Mouse (Mus musculus) spleen, postnatal 10 days (tissue): ENCODE data around the gene Lin7b.
"Not testable (repeated sequence)": the region's sequence is repeated elsewhere in the genome, so short reads cannot be mapped to it uniquely, and the experiment has no call there.

Experiments
- DNase-seq, 2 experiments: peaks; one replicate each; pipeline ENCODE4 v3.0.0; 2021 to 2022; ENCODE audit warnings: low spot score in 2 of 2

The Lin7b gene

DNA sequence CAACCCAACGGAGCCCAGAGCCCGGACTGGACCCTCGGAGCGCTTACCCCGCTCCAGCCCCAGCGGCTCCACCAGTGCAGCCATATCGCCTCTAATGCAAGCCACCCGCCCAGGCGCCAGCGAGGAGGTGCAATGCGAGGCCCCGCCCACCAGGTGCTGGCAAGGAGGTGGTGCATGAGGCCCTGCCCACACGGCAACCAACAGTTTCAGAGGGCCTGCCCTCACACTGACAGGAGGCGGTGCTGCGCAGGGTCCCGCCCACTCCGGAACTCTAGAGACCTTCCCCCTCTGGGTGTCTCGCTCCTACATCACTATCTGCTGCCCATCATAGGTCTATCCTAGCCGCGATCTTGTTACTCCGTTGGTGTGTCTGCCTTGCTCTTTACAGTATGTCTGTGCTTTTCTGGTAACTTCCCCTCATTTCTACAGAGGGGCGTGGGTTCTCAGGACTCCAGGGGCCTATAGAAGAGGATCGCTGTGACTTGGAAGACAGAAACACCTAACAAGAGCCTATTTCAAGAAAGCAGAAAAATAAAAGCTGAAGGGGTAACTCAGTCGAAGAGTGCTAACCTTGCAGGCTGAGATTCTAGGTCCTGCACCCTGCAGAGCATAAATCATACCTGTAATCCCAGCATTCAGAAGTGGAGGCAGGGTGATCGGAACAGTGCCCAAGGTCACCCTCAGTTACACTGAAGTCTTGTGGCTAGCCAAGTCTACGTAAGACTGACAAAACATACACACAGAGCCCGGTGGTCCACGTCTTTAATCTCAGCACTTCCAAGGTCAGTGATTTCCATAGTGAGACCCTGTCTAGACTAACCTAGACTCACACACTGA is at the start of gene Lin7b:
Lin7b (minus strand) TSS at position 109 of the 837 bp plus-strand sequence.
- DNase-seq: peak; percentile 75 to 94

DNA sequence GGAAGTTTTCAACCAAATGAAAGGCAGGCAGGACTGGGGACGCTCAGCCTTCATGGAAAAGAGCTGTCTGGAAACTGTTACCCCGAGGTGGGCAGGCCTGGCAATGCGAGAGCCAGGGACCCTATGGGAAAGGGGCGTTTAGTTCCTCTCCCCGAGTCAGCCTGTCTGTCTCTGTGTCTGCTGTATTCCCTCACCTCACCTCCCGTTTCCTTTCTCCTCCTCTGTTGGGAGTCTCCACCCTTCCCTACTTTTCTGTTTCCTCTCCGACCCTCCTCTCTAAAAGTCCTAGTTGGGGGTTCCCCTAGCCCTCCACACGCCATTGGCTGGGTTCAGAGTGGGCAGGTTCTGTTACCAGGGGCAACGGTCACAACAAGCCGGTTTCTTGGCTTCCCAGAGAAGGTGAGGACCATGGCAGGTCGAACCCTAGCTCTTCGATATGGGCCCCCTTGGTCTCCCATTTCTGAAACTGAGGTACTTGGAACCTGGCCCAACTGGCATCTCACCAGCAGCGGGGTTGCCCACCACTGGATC is 47.6 kb upstream of the Lin7b start:
- no peak for DNase-seq

DNA sequence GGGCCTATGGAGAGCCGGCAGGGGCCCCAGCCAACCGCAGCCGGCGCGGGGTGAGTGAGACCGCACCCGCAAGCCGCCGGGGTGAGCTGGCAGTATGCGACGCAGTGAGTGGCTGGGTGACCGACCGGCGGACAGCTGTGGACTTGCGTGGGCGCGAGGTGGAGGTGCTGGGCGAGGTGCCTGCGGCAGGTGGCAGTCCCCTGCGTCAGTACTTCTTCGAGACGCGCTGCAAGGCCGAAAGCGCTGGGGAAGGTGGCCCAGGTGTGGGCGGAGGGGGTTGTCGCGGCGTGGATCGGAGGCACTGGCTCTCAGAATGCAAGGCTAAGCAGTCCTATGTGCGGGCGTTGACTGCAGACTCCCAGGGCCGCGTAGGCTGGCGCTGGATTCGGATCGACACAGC is 45.3 kb upstream of the Lin7b start:
- no peak for DNase-seq

DNA sequence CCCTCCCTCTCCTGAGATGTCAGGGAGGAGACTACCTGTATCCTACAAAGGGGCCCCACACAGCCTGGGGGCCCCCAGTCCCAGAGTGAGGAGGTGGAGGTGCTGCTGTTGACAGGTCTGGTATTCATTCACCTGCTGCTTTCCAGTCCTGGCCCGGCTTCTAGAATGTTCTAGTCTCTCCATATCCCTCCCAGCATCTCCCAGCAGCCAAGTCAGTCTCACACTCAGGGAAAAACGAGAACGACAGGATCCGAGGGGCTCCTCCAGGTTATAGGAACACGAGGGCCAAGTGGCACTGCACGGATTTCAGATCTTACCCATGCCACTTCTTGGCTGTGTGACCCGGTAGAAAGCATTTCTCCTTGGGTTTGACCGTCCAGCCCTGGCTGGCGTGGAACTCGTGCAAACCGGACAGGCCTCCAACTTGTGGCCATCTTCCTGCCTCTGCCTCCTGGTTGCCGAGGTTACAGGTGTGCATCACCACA is 44.4 kb upstream of the Lin7b start:
- DNase-seq: no peak

DNA sequence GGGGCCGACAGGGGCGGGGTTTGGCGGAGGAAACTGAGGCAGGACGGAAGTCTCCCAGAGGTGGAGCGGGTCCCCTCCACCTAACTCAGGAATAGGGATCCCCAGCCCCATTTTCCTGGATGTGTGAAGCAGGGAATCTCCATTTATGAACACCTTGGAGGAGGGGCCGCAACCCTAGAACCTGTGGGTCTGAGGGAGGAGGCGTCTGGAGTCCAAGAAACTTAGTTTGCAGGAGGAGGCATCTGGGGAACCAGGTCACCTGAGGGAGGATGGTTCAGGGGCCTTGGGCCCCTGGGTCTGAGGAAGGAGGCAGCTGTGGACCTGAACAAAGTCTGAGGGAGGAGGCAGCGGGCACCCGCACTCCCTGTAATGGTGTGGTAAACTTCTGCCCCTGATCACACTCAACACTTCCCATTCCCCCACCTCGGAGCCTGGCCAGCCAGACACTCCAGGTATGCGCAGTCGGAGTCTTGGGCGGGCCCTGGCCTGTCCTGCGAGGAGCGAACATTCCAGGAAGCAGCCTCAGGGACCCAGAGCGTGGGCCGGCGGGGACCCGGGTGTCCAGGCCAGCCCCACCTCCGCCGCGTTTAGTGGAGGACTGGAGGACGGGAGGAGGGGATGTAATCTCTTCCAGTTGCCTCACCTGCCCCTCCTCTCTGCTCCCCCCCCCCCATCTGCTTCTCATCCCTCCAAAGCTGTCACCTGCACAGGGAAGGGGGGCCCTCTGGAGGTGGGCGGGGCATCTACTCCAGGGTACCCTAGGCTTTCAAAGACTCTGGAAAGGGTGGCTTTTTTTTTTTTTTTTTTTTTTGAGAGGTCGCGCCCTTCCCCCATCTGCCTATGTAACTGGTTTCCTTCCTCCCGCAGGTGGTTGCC is 43.7 kb upstream of the Lin7b start:
- no peak for DNase-seq

DNA sequence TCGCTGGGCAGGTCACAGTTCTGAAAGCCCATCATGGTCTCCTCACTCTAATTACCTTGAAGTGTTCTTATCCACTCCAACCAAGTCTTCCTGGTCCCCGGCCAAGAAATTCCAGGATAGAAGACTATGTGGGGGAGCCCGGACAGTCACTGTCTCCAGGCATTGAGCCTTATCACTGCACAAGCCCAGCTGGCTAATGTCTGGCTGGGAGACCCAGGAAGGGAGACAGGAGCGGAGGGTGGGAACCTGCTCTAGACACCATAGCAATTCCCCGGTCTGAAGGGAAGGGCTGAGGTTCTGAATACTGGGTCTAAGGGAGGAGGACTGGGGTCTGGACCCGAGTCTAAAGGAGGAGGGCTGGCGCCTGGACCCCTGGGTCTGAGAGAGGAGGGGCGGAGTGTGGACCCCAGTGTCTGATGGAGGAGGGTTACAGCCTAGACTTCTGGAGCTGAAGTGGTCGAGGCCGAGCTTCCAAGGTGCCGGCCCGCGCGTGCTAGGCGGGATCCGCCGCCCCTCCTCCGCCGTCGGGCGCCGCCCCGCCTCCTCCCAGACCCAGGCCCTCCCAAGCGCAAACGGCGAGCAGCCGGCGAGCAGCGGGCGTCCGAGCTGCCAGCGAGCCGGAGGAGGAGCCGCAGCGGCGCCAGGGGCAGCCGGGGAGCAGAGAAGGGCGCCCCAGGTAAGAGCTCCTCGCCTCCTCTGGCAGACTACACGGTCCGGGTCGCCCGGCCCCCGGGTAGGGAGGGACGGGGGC is 42.9 kb upstream of the Lin7b start, which contains the start of gene Ntf5:
Ntf5 (plus strand) TSS at position 583 of the 751 bp plus-strand sequence.
- DNase-seq: no peak

DNA sequence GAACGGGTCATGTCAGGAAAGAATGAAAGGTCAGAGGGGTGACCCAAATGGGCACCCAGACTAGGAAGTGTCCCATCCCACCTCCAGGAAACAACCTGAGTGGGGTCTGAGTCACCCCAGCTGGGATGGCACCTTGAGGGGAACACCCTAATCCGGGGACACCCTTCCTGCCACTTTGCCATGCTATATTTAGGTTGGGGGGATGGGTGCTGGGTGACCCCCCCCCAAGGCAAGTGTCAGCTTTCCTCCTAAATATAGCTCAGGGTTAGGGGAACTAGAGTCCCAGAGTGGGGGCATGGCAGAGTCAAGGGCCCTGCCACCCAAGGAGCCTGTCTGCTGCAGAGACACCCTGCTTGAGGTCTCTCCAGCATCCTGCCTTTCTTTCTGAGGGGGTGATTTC is 42.0 kb upstream of the Lin7b start:
- no peak for DNase-seq

DNA sequence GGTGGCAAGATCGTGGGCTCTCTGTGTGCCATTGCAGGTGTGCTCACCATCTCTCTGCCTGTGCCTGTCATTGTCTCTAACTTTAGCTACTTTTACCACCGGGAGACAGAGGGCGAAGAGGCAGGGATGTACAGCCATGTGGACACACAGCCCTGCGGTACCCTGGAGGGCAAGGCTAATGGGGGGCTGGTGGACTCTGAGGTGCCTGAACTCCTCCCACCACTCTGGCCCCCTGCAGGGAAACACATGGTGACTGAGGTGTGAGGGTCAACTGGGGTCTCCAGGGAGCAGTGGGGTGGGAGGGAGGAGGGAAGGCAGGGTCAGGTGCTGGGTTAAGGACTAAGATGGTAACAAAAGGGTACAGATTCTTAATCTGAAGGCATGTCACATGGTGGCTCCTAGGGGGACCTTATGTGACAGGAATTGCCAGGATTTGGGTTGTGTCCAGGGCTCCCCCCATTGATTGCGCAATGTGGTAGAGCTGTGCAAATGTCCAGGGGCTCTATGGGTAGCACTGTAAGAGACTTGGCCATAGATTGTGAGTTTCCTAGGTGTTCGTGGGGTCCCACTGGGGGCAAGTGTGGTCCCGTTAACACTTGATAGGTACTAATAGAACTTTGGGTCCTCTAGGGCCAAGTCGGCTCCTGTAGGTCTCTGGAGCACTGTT is 39.2 kb upstream of the Lin7b start:
- no peak for DNase-seq

DNA sequence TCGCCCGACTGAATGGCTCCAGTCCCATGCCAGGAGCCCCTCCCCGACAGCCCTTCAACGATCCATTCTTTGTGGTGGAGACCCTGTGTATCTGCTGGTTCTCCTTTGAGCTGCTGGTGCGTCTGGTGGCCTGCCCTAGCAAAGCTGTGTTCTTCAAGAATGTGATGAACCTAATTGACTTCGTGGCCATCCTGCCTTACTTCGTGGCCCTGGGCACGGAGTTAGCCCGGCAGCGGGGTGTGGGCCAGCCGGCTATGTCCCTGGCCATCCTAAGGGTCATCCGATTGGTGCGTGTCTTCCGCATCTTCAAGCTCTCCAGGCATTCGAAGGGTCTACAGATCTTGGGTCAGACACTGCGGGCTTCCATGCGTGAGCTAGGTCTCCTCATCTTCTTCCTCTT is 38.6 kb upstream of the Lin7b start:
- DNase-seq: no peak

DNA sequence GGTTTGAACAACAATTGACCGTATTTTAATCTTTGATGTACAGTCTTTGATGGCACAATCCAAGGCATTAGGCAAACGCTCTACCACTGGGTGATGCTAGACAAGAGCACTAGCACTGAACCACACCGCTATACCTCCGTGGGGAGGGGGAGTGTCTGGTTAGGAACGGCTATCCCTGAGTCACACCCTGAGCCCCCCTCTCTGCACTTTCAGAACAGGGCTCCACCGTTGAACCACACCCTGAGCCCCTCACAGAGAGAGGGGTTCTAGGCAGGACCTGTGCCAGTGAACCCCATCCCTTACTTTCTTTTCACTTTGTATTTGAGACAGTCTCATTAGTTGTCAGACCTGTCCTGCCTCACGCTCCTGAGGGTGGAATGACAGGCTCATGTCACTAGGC is 38.0 kb upstream of the Lin7b start:
- DNase-seq: no peak

DNA sequence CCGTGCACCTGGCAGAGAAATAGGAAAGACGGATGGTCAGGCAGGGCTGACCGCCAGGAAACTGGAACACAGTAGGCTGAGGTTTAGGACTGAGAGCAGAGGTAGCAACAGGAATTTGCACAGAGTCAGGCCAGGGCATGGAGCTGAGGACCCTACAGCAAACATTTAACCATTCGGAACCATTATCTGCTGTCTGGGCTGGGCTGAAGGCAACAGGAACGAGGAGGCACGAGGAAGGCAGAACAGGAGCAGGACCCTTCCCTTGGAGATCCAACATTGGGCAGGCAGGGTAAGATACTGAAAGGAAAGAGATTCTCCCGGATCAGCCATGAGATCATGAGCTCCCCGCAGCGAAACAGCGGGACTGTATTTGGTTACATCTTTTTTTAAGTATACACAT is 37.5 kb upstream of the Lin7b start:
- no peak for DNase-seq

DNA sequence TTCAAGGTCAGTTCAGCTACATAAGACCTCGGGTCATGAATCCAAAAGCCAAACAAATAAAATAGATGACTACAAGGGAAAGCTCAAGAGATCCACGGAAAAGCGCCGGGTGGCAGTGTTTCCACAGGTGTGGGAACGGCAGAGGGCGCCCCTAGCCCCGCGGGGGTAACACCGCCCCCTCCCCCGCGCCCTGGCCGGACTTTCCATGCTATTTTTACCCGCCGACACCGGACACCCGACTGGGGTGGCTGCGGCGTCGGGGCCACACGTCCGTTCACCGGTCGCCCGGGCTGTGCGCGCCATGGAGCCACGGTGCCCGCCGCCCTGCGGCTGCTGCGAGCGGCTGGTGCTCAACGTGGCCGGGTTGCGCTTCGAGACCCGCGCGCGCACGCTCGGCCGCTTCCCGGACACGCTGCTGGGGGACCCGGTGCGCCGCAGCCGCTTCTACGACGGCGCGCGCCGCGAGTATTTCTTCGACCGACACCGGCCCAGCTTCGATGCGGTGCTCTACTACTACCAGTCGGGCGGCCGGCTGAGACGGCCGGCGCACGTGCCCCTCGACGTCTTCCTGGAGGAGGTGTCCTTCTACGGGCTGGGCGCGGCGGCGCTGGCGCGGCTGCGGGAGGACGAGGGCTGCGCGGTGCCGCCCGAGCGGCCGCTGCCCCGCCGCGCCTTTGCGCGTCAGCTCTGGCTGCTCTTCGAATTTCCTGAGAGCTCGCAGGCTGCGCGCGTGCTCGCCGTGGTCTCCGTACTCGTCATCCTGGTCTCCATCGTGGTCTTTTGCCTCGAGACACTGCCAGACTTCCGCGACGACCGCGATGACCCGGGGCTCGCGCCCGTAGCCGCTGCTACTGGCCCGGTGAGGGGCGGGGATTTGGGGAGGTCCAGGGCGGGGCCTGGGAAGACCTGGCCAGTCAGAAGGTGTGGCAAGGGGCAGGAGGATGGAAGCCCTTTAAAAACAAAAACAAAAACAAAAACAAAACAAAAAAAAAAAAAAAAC is 36.1 kb upstream of the Lin7b start:
- no peak for DNase-seq

DNA sequence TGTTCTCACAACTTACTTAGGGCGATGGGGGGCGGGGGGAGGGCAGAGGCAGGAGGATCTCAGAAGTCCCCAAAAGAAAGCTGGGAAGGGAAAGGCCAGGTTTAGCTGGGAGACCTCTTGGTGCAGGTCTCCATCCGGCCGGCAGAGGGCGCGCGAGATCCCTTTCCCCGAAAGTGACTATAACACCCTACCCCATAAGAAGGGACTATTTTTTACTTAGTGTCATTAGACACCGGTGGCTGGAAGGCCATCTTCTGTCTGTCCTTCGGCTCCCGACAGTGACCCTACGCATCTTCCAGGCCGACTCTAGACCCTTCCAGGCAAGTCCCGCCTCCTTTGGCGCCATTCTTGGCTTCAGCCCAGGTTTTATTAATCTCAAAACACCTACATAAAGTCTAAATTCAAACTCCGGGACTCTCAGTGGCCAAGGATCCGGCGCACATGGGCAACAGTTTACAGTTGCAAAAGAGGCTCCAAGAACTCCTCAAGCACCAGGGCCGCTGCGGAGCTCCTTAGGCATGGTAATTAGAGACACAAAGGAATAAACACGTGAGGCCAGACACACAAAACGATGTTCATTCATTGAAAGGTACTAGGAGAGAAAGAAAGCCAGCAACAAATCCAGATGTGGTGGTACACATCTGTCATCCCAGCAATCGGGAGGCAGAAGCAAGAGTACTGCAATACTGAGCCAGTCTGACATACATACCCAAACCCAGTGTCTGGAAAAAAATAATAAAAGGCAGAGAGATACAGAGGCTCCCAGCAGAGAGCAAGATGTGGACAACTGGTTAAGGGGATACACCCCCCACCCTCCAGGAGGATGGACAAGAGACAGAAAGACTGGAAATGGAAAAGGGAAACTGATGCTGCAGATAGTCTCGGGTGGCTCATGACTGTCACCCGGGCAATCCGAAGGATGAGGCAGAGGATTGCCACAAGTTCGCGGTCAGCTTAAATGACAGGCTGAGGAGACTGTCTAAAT is 35.0 kb upstream of the Lin7b start, which contains the start of gene Kcna7:
Kcna7 (plus strand) TSS at position 563 of the 985 bp plus-strand sequence.
- DNase-seq: peak; percentile 74 to 86

DNA sequence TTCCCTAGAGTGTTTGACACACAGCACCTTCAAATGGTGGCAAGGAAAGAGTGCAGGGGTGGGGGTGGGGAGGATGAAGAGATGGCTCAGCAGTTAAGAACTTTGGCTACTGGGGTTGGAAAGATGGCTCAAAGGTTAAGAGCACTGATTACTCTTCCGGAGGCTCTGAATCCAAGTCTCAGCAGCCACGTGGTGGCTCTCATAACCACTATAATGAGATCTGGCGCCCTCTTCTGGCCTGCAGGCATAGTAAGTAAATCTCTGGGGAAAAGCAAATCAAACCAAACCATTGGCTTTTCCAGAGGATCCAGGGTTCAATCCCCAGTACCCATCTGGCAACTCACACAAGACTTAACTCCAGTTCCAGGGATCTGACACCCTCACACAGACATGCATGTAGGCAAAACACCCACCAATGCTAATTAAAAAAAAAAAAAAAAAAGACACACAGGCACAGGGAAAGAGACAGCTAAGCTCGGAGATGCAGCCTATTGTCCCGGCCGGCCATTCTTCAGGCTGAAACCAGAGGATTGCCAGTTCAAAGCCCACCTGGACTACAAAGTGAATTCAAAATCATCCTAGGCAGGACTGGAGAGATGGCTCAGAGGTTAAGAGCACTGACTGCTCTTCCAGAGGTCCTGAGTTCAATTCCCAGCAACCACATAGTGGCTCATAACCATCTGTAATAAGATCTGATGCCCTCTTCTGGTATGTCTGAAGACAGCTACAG is 33.3 kb upstream of the Lin7b start:
- peak; percentile 42 to 84 for DNase-seq

DNA sequence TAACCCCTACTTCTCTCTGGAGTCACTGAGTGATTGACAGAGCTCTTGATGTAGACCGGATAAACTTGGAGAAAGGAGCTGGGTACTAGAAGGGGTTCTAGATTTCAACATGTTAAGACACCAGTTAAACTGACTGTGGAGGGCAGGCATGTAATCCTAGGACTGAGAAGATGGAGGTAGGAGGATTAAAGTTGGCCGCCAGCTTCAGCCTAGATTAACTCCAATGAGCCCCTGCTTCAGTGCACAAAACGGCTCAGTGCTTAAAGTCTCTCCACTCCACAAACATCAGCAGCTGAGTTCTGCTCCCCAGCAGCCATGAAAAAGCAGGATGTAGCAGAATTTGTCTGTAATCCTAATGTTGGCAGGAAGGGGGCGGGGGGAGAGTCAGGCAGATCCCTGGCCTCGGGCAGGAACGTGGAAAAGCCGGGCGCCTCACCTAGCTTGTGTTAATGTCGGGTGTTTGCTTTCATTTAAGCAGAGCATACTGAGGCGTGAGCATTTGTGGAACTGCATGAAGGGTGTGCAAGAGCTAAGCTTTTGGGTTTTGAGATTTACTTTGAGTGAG is 31.2 kb upstream of the Lin7b start:
- no peak for DNase-seq

DNA sequence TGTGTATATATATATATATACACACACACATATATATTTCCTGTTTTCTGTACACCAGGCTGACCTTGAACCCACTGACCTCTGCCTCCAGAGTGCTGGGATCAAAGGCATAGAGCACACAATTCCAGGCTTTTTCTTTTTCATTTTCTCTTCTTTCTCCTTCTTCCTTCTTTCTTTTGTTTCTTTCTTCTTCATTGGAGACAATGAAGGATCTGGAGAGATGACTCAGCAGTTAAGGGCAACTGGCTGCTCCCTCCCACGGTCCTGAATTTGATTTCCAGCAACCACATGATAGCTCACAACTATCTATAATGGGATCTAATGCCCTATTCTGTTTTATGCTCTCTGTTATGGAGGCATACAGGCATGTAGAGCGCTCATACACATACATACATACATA is 26.4 kb upstream of the Lin7b start:
- DNase-seq: no peak

DNA sequence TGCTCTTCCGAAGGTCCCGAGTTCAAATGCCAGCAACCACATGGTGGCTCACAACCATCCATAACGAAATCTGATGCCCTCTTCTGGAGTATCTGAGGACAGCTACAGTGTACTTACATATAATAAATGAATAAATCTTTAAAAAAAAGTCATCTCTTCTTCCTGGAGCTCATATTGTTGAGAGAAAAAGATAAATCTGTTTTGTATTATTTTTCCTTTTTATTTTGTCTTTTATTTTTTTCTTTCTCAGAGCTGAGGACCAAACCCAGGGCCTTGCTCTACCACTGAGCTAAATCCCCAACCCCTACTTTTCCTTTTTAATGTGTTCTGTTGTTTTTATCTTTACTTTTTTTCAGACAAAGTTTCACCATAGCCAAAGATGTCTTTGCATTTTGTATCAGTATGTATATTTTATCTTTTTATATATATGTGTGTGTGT is 26.0 kb upstream of the Lin7b start:
- DNase-seq: not testable (repeated sequence)
